Mouse (Mus musculus) hindbrain, embryonic 16.5 days (tissue): ENCODE data around the gene Cog4. TPM values are rescaled to one million over a fixed set of nuclear protein-coding genes. Genes with fewer than 3 reads are reported as not detected.

ENCODE experiments used
- ATAC-seq: fragments of 200-750 bp; cut with Nextera tagmentation; 2 replicates; pipeline ENCODE4 v1.8.0; 2017; ENCODE audit warnings: moderate TSS enrichment, moderate library complexity
- H3K27ac ChIP-seq: fragments of 300-500 bp; sonication (generic); 2 replicates; pipeline ENCODE4 v1.5.1; 2014; ENCODE audit warnings: low read depth, mild to moderate bottlenecking, control low read depth, low read length, moderate library complexity
- H3K27me3 ChIP-seq: fragments of 300-500 bp; sonication (generic); replicated peaks from 2 replicates; pipeline ENCODE4 v1.6.1; 2014; ENCODE audit warnings: low read length; ENCODE audit not compliant: control insufficient read depth, insufficient read depth
- H3K36me3 ChIP-seq: fragments of 300-500 bp; sonication (generic); 2 replicates; pipeline ENCODE4 v1.6.1; 2014; ENCODE audit warnings: mild to moderate bottlenecking, low read length, moderate library complexity, mixed read lengths; ENCODE audit not compliant: control insufficient read depth, insufficient read depth
- H3K4me1 ChIP-seq: fragments of 300-500 bp; sonication (generic); 2 replicates; pipeline ENCODE4 v1.6.1; 2014; ENCODE audit warnings: low read depth, low read length; ENCODE audit not compliant: control insufficient read depth, insufficient read depth
- H3K4me2 ChIP-seq: fragments of 300-500 bp; sonication (generic); 2 replicates; pipeline ENCODE4 v1.6.1; 2014; ENCODE audit warnings: mild to moderate bottlenecking, low read length, control low read depth, moderate library complexity
- H3K4me3 ChIP-seq: fragments of 300-500 bp; sonication (generic); 2 replicates; pipeline ENCODE4 v1.5.1; 2014; ENCODE audit warnings: mild to moderate bottlenecking, low read length, control low read depth, moderate library complexity
- H3K9ac ChIP-seq: fragments of 300-500 bp; sonication (generic); 2 replicates; pipeline ENCODE4 v1.6.1; 2014; ENCODE audit warnings: low read depth, mild to moderate bottlenecking, control low read depth, low read length, moderate library complexity
- H3K9me3 ChIP-seq: fragments of 300-500 bp; sonication (generic); 2 replicates; pipeline ENCODE4 v1.6.1; 2014; ENCODE audit warnings: mild to moderate bottlenecking, low read length, moderate library complexity; ENCODE audit not compliant: control insufficient read depth
- WGBS: fragments of 180-500 bp; shearing (Covaris S2); extraction: QIAGEN DNeasy Blood & Tissue Kit; methylation state at CpG from one replicate; pipeline ENCODE4 v1.1.7; 2014; 5-methylcytosine and 5-hydroxymethylcytosine counted together
- polyA plus RNA-seq: library from polyadenylated mRNA; unstranded; fragments of >200 nt; fragmentation: Nextera tagmentation; extraction: Ambion mirVana; gene quantifications from 2 replicates; pipeline ENCODE4 v1.2.1, GENCODE M21; 2015

Gene Cog4
- polyA plus RNA-seq, 1 experiment from 2014 or later = 74.1 TPM

DNA sequence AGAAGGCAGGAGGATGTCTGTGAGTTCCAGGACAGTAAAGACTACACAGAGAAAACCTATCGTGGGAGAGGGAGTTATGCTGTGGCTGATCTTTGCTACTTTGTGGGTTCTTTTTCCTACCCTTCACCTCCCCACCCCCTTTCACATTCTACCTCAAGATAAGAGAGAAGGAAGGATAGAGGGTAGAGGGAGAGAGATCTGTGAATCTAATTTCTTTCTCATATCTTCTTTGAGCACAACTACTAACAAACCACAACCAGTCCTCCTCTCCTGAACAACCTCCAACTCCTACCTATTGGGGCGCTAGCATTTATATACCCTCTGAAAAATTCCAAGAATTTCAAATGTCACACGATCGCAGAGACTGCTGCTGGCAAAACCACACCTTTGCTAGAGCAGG lies 31.5 kb downstream of the Cog4 start:
- no peaks in the 10 kb centered on the region for H3K4me1 ChIP-seq
- no peaks in the 10 kb centered on the region for H3K27me3 ChIP-seq
- no peak overlapping the region for H3K4me2 ChIP-seq
- H3K27ac ChIP-seq = no peak overlapping the region
- ATAC-seq = no peak
- no peak overlapping the region for H3K9ac ChIP-seq
- WGBS = 97% methylated on average over 4 of the region's 4 CpGs
- peaks cover 34% of the 10 kb centered on the region for H3K36me3 ChIP-seq
- H3K4me3 ChIP-seq = no peak overlapping the region
- H3K9me3 ChIP-seq = no peaks in the 10 kb centered on the region

GRCm38 (mm10) chr8:110881741-110882310 lies 35.4 kb downstream of the Cog4 start:
- H3K36me3 ChIP-seq = peaks cover 37% of the 10 kb centered on the region
- H3K27me3 ChIP-seq = no peaks in the 10 kb centered on the region
- ATAC-seq = no peak
- WGBS = 90% methylated on average over 10 of the region's 10 CpGs
- no peak overlapping the region for H3K27ac ChIP-seq
- H3K4me2 ChIP-seq = no peak overlapping the region
- no peak overlapping the region for H3K4me3 ChIP-seq
- no peaks in the 10 kb centered on the region for H3K9me3 ChIP-seq
- no peaks in the 10 kb centered on the region for H3K4me1 ChIP-seq
- H3K9ac ChIP-seq = no peak overlapping the region

DNA sequence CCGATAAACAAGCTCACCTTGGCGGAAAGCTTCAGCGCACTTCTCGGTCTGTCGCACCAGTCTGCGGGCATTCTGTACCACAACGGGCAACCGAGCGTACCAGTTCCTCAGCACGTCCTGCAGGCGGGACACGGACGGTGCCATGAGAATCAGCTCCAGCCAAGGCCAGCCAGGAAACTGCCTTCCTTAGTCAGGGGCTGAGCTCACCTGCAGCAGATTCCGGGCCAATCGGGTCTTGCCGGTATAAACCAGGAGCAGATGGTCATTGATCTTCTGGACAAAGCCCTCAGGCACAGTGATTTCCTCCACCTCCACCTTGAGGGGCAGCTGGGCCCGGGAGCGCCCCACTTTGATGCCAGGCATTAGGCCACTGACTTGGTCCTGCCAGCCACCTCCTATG lies 37.4 kb downstream of the Cog4 start:
- Histone ChIP-seq H3K36me3 (peaks cover 37% of the 10 kb centered on the region), H3K4me1 (no peaks in the 10 kb centered on the region), H3K4me3 (no peak overlapping the region), H3K27me3 (no peaks in the 10 kb centered on the region), H3K9ac (no peak overlapping the region), H3K4me2 (no peak overlapping the region), H3K27ac (no peak overlapping the region), H3K9me3 (no peaks in the 10 kb centered on the region)
- ATAC-seq = no peak
- 93% methylated on average over 18 of the region's 18 CpGs for whole genome bisulfite sequencing

DNA sequence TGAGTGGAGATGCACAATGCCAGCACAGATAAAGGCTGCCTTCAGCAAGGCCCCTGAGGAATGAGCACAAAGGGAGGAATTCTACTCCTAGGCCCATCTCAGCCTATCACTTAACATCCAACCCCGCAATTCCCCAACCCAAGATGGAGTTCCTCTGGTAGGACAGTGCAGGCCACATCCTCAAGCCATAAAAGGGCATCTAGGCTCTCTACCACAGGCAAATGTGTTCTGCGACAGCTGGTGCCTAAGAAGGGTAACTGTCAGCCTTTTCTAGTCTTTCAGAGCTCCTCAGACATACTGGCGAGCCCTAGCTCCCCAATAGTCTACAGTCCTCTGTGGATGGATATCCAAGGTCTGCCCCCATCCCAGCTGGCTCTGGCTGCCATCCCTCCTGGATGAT lies 40.2 kb downstream of the Cog4 start:
- no peak overlapping the region for H3K9ac ChIP-seq
- no peak for ATAC-seq
- no peaks in the 10 kb centered on the region for H3K9me3 ChIP-seq
- no peak overlapping the region for H3K4me3 ChIP-seq
- no peak overlapping the region for H3K27ac ChIP-seq
- H3K36me3 ChIP-seq = peaks cover 31% of the 10 kb centered on the region
- 93% methylated on average over 3 of the region's 3 CpGs for WGBS
- H3K27me3 ChIP-seq = no peaks in the 10 kb centered on the region
- H3K4me2 ChIP-seq = no peak overlapping the region
- H3K4me1 ChIP-seq = no peaks in the 10 kb centered on the region

DNA sequence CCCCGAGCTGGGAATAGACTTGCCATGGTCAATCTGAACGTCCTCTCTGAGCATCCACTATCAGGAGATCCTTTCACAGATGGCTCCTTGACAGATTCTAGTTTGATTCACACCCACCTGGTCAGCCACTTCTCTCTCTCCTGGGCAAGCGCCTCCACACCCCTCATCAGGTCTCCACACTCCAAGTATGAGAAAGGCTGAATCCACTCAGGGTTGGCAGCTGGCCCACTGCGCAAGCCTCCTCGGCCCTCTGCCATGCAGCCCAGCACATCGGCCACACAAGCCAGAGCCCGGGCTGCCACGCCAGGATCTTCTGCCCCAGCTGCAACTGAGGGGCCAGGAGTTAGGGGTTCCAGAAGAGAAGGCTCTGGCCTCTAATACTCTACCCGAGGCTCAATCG lies 41.2 kb downstream of the Cog4 start:
- H3K4me2 ChIP-seq = no peak overlapping the region
- H3K27ac ChIP-seq = no peak overlapping the region
- H3K4me3 ChIP-seq = no peak overlapping the region
- H3K4me1 ChIP-seq = no peaks in the 10 kb centered on the region
- no peaks in the 10 kb centered on the region for H3K27me3 ChIP-seq
- H3K36me3 ChIP-seq = peaks cover 24% of the 10 kb centered on the region
- no peaks in the 10 kb centered on the region for H3K9me3 ChIP-seq
- WGBS = 93% methylated on average over 10 of the region's 10 CpGs
- H3K9ac ChIP-seq = no peak overlapping the region
- no peak for ATAC-seq

- Histone ChIP-seq H3K4me3 (no peak overlapping the region), H3K9ac (no peak overlapping the region), H3K27me3 (no peaks in the 10 kb centered on the region), H3K36me3 (peaks cover 15% of the 10 kb centered on the region), H3K9me3 (no peaks in the 10 kb centered on the region), H3K4me1 (no peaks in the 10 kb centered on the region), H3K4me2 (no peak overlapping the region), H3K27ac (no peak overlapping the region)
- WGBS = 91% methylated on average over 8 of the region's 8 CpGs
- no peak for ATAC-seq
Observed at GRCm38 (mm10) chr8:110888441-110888840, 42.0 kb downstream of the Cog4 start.

DNA sequence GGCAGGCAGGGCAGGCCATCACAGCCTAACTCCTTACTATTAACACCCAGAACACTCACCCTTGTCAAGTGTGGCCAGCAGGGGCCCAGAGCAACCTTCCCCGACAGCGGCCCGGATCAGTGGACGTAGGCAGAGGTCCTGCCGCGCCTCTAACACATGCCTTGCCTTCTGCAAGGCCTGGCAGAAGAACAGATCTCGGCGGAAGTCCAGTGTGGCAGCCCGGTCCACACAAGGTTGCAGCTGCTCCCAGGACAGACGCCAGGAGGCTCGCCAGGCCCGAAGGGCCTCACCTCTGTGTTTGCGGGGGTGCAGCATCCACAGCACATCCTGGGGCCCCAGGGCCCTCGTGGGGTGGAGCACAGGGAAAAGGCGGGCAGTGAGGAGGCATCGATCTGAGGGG lies 42.5 kb downstream of the Cog4 start:
- Histone ChIP-seq H3K9ac (no peak overlapping the region), H3K27ac (no peak overlapping the region), H3K9me3 (no peaks in the 10 kb centered on the region), H3K36me3 (peaks cover 12% of the 10 kb centered on the region), H3K27me3 (no peaks in the 10 kb centered on the region), H3K4me2 (no peak overlapping the region), H3K4me1 (no peaks in the 10 kb centered on the region), H3K4me3 (no peak overlapping the region)
- ATAC-seq = no peak
- 86% methylated on average over 16 of the region's 16 CpGs for WGBS

GRCm38 (mm10) chr8:110889904-110890470 lies 43.6 kb downstream of the Cog4 start:
- H3K9me3 ChIP-seq = no peaks in the 10 kb centered on the region
- H3K4me1 ChIP-seq = no peaks in the 10 kb centered on the region
- H3K9ac ChIP-seq = no peak overlapping the region
- no peak overlapping the region for H3K4me2 ChIP-seq
- no peak overlapping the region for H3K27ac ChIP-seq
- H3K36me3 ChIP-seq = peaks cover 2% of the 10 kb centered on the region; the same call in 1 of the 2 replicates
- WGBS = 72% methylated on average over 12 of the region's 12 CpGs
- H3K27me3 ChIP-seq = no peaks in the 10 kb centered on the region
- no peak overlapping the region for H3K4me3 ChIP-seq
- no peak for ATAC-seq

GRCm38 (mm10) chr8:110892040-110892439 lies 45.6 kb downstream of the Cog4 start:
- no peaks in the 10 kb centered on the region for H3K4me1 ChIP-seq
- H3K9me3 ChIP-seq = no peaks in the 10 kb centered on the region
- no peak overlapping the region for H3K4me3 ChIP-seq
- no peak for ATAC-seq
- no peak overlapping the region for H3K9ac ChIP-seq
- H3K36me3 ChIP-seq = 0 out of 2 replicates have a peak, but pooled peaks cover 2% of the 10 kb centered on the region
- no peak overlapping the region for H3K27ac ChIP-seq
- 86% methylated on average over 7 of the region's 7 CpGs for WGBS
- no peak overlapping the region for H3K4me2 ChIP-seq
- H3K27me3 ChIP-seq = no peaks in the 10 kb centered on the region
